13 mouse cellular contexts compared by ENCODE assay signal in genomic region chr14:46076738-46077137, GRCm38 (mm10).
A peak's percentile ranks its signal among the peaks of the same experiment; 100 is the strongest.
DNase-seq lines count a peak whose midpoint lies in the region; ATAC-seq lines count a peak whose summit lies in the region.
"Had no signal": no experiment of that assay in that cellular context is flagged by ENCODE, and none has a peak within 500 bp of the region (broad histone marks: within the 10 kb centered on the region; RNA-seq: fewer than 3 reads in every experiment).

No protein-coding gene starts in this region.

- no peaks in the 10 kb centered on the region for H3K36me3 ChIP-seq in kidney, embryonic 14.5 days (ENCODE audit: control insufficient read depth, insufficient read depth, low read length)
- H3K36me3 ChIP-seq in hindbrain, embryonic 11.5 days (ENCODE audit: control insufficient read depth, insufficient read depth, low read length): no peaks in the 10 kb centered on the region
- H3K36me3 ChIP-seq: hindbrain, embryonic 13.5 days had no signal

- no peak overlapping the region for H3K4me2 ChIP-seq in kidney, embryonic 14.5 days (replicated peaks; ENCODE audit: low read depth, low read length)
- no peak overlapping the region for H3K4me2 ChIP-seq in hindbrain, embryonic 11.5 days (replicated peaks; ENCODE audit: low read depth, low read length)
- H3K4me2 ChIP-seq: hindbrain, embryonic 13.5 days had no signal

- peak; percentile 6 for DNase-seq in adrenal gland, postnatal 25 days
- no peak for DNase-seq in adrenal gland, adult 2 months
- peak; percentile 42 for DNase-seq in kidney, adult 9 months
- DNase-seq in retina, postnatal 1 day: peak; percentile 19
- no peak for DNase-seq in retina, embryonic 14.5 days (ENCODE audit: low spot score)
- DNase-seq in lung, postnatal 10 days: peak; percentile 31
- DNase-seq in hindbrain, embryonic 11.5 days (ENCODE audit: low spot score): no peak
- DNase-seq: adrenal gland, adult 8-10 months; heart, adult 18-20 months; layer of hippocampus, postnatal 36 days; right cerebral cortex, adult 18-20 months had no signal

- no peaks in the 10 kb centered on the region for H3K4me1 ChIP-seq in kidney, embryonic 14.5 days (ENCODE audit: control insufficient read depth, insufficient read depth, low read length)
- H3K4me1 ChIP-seq in hindbrain, embryonic 11.5 days (replicated peaks; ENCODE audit: control insufficient read depth, insufficient read depth, low read length): no peaks in the 10 kb centered on the region
- H3K4me1 ChIP-seq: hindbrain, embryonic 13.5 days had no signal

- no peak for ATAC-seq in kidney, embryonic 14.5 days (ENCODE audit: low FRiP score, low TSS enrichment)
- no peak for ATAC-seq in hindbrain, embryonic 11.5 days (ENCODE audit: low FRiP score)

- no peak overlapping the region for H3K27ac ChIP-seq in kidney, embryonic 14.5 days (ENCODE audit: low read depth, low read length)
- no peak overlapping the region for H3K27ac ChIP-seq in hindbrain, embryonic 11.5 days (ENCODE audit: low read depth, low read length)
- H3K27ac ChIP-seq: hindbrain, embryonic 13.5 days had no signal

- H3K27me3 ChIP-seq in kidney, embryonic 14.5 days (ENCODE audit: control insufficient read depth, insufficient read depth, low read length): no peaks in the 10 kb centered on the region
- H3K27me3 ChIP-seq in hindbrain, embryonic 11.5 days (ENCODE audit: control insufficient read depth, insufficient read depth, low read length): no peaks in the 10 kb centered on the region
- H3K27me3 ChIP-seq: hindbrain, embryonic 13.5 days had no signal

- 91% methylated on average over 2 of the region's 2 CpGs for WGBS in kidney, embryonic 14.5 days
- WGBS in hindbrain, embryonic 11.5 days: 95% methylated on average over 2 of the region's 2 CpGs

- no peak overlapping the region for H3K9ac ChIP-seq in kidney, embryonic 14.5 days (ENCODE audit: low read depth, low read length)
- no peak overlapping the region for H3K9ac ChIP-seq in hindbrain, embryonic 11.5 days (ENCODE audit: low read depth, low read length)
- H3K9ac ChIP-seq: hindbrain, embryonic 13.5 days had no signal

- H3K4me3 ChIP-seq in kidney, embryonic 14.5 days (ENCODE audit: low read length): no peak overlapping the region
- no peak overlapping the region for H3K4me3 ChIP-seq in hindbrain, embryonic 11.5 days (ENCODE audit: low read depth, low read length)
- H3K4me3 ChIP-seq: hindbrain, embryonic 13.5 days had no signal

- H3K9me3 ChIP-seq in kidney, embryonic 14.5 days (ENCODE audit: control insufficient read depth, low read length): no peaks in the 10 kb centered on the region
- H3K9me3 ChIP-seq in hindbrain, embryonic 11.5 days (ENCODE audit: control insufficient read depth, low read length): no peaks in the 10 kb centered on the region
- H3K9me3 ChIP-seq: hindbrain, embryonic 13.5 days had no signal

Comparison
In these comparisons a context has a peak if more than half of its experiments do, and no peak if none do; other contexts are left out.
1. DNase-seq: peak in adrenal gland, postnatal 25 days (single experiment), kidney, adult 9 months (single experiment), retina, postnatal 1 day (single experiment) and lung, postnatal 10 days (single experiment); none in adrenal gland, adult 2 months (single experiment), retina, embryonic 14.5 days (single experiment) and hindbrain, embryonic 11.5 days (single experiment).